Mouse (Mus musculus) bone marrow macrophage, adult 2 months (primary cell): ENCODE results near the gene Adap1. TPM values are rescaled to one million over a fixed set of nuclear protein-coding genes. Genes with fewer than 3 reads are reported as not detected.

Experiments
- H3K27ac ChIP-seq: 2 replicates; pipeline ENCODE4 v1.5.1; 2012; ENCODE audit warnings: low read depth, low read length; ENCODE audit not compliant: insufficient read depth
- H3K4me1 ChIP-seq: 2 replicates; pipeline ENCODE4 v1.6.1; 2012; ENCODE audit warnings: low read length; ENCODE audit not compliant: control insufficient read depth, insufficient read depth
- H3K4me3 ChIP-seq: 2 replicates; pipeline ENCODE4 v1.5.1; 2012; ENCODE audit warnings: mild to moderate bottlenecking, low read length, moderate library complexity; ENCODE audit not compliant: insufficient read depth
- CTCF ChIP-seq: IDR thresholded peaks from 2 replicates; pipeline ENCODE4 v1.5.1; 2012; ENCODE audit warnings: low read depth, mild to moderate bottlenecking, low read length, moderate library complexity
- POLR2A ChIP-seq: IDR thresholded peaks from 2 replicates; pipeline ENCODE4 v1.6.1; 2012; ENCODE audit warnings: mild to moderate bottlenecking, low read depth, low read length, borderline replicate concordance
- polyA plus RNA-seq: library from polyadenylated mRNA; stranded (reverse); fragments of >200 nt; gene quantifications from 2 replicates; pipeline ENCODE4 v1.2.4, GENCODE M21; 2012; ENCODE audit not compliant: missing spikeins, insufficient read depth, insufficient read length

The Adap1 gene
- polyA plus RNA-seq, 1 experiment, result 77.1 TPM

GRCm38 (mm10) chr5:139271994-139272554 is 53.3 kb downstream of the Adap1 start:
- H3K4me1 ChIP-seq, result no peaks in the 10 kb centered on the region
- TF ChIP-seq POLR2A (no peak), CTCF (no peak)

GRCm38 (mm10) chr5:139270806-139271521 is 54.5 kb downstream of the Adap1 start:
- TF ChIP-seq POLR2A, result no peak
- no peak for TF ChIP-seq CTCF
- Histone ChIP-seq H3K27ac (no peak overlapping the region), H3K4me3 (no peak overlapping the region), H3K4me1 (no peaks in the 10 kb centered on the region)

More at GRCm38 (mm10) chr5:139271994-139272554, 53.3 kb downstream of the Adap1 start:
- Histone ChIP-seq H3K4me3 (no peak overlapping the region), H3K27ac (no peak overlapping the region)

GRCm38 (mm10) chr5:139267661-139268060 is 57.8 kb downstream of the Adap1 start:
- no peak overlapping the region for H3K4me3 ChIP-seq
- no peak overlapping the region for H3K27ac ChIP-seq
- no peak for TF ChIP-seq POLR2A
- TF ChIP-seq CTCF, result no peak
- H3K4me1 ChIP-seq, result no peaks in the 10 kb centered on the region

GRCm38 (mm10) chr5:139261403-139261802 is 64.0 kb downstream of the Adap1 start:
- Histone ChIP-seq H3K4me1 (peaks cover 9% of the 10 kb centered on the region), H3K27ac (no peak overlapping the region), H3K4me3 (no peak overlapping the region)
- no peak for TF ChIP-seq POLR2A
- TF ChIP-seq CTCF, result no peak

- TF ChIP-seq POLR2A (no peak), CTCF (no peak)
- Histone ChIP-seq H3K4me3 (no peak overlapping the region), H3K27ac (no peak overlapping the region), H3K4me1 (peaks cover 20% of the 10 kb centered on the region)
Measured at GRCm38 (mm10) chr5:139259853-139260252, 65.6 kb downstream of the Adap1 start.

GRCm38 (mm10) chr5:139258371-139259035 is 66.9 kb downstream of the Adap1 start:
- Histone ChIP-seq H3K4me1 (peaks cover 30% of the 10 kb centered on the region), H3K27ac (no peak overlapping the region), H3K4me3 (no peak overlapping the region)
- TF ChIP-seq CTCF, result no peak
- no peak for TF ChIP-seq POLR2A

- Histone ChIP-seq H3K4me1 (peaks cover 30% of the 10 kb centered on the region), H3K4me3 (no peak overlapping the region), H3K27ac (no peak overlapping the region)
- TF ChIP-seq CTCF, result no peak
- TF ChIP-seq POLR2A, result no peak
Measured at GRCm38 (mm10) chr5:139257818-139258217, 67.6 kb downstream of the Adap1 start.

- no peak overlapping the region for H3K4me3 ChIP-seq
- H3K4me1 ChIP-seq, result peaks cover 30% of the 10 kb centered on the region
- H3K27ac ChIP-seq, result no peak overlapping the region
- TF ChIP-seq CTCF (no peak), POLR2A (no peak)
Measured at GRCm38 (mm10) chr5:139257265-139257664, 68.2 kb downstream of the Adap1 start.

- H3K27ac ChIP-seq, result no peak overlapping the region
- TF ChIP-seq CTCF (no peak), POLR2A (no peak)
- H3K4me3 ChIP-seq, result no peak overlapping the region
- peaks cover 34% of the 10 kb centered on the region for H3K4me1 ChIP-seq
Measured at GRCm38 (mm10) chr5:139256211-139256765, 69.1 kb downstream of the Adap1 start.
